Mouse (Mus musculus) hindbrain, postnatal 0 days (tissue): ENCODE results near the gene Tmem182. TPM values are rescaled to one million over a fixed set of nuclear protein-coding genes. Genes with fewer than 3 reads are reported as not detected.

Experiments used
- ATAC-seq: fragments of 200-750 bp; cut with Nextera tagmentation; 2 replicates; pipeline ENCODE4 v1.8.0; 2017; ENCODE audit warnings: mild to moderate bottlenecking, moderate TSS enrichment, moderate library complexity
- DNase-seq: peaks from one replicate; pipeline ENCODE4 v3.0.0-alpha.2; 2015; ENCODE audit warnings: low spot score
- H3K27ac ChIP-seq: fragments of 300-500 bp; sonication (generic); 2 replicates; pipeline ENCODE4 v1.5.1; 2014; ENCODE audit warnings: mild to moderate bottlenecking
- H3K27me3 ChIP-seq: fragments of 300-500 bp; sonication (generic); 2 replicates; pipeline ENCODE4 v1.6.1; 2014; ENCODE audit warnings: low read length, mixed read lengths; ENCODE audit not compliant: insufficient read depth
- H3K36me3 ChIP-seq: fragments of 300-500 bp; sonication (generic); 2 replicates; pipeline ENCODE4 v1.6.1; 2014; ENCODE audit warnings: low read length, mixed read lengths; ENCODE audit not compliant: insufficient read depth
- H3K4me1 ChIP-seq: fragments of 300-500 bp; sonication (generic); 2 replicates; pipeline ENCODE4 v1.6.1; 2014; ENCODE audit warnings: antibody characterized with exemption, low read length, mixed read lengths; ENCODE audit not compliant: insufficient read depth
- H3K4me2 ChIP-seq: fragments of 300-500 bp; sonication (generic); 2 replicates; pipeline ENCODE4 v1.6.1; 2014; ENCODE audit warnings: low read depth, mild to moderate bottlenecking, low read length, moderate library complexity, mixed read lengths
- H3K4me3 ChIP-seq: fragments of 300-500 bp; sonication (generic); 2 replicates; pipeline ENCODE4 v1.5.1; 2014; ENCODE audit warnings: low read length
- H3K9ac ChIP-seq: fragments of 300-500 bp; sonication (generic); replicated peaks from 2 replicates; pipeline ENCODE4 v1.6.1; 2014; ENCODE audit warnings: mild to moderate bottlenecking, low read length, moderate library complexity, mixed read lengths
- H3K9me3 ChIP-seq: fragments of 300-500 bp; sonication (generic); 2 replicates; pipeline ENCODE4 v1.6.1; 2016; ENCODE audit warnings: low read length, mixed read lengths
- CTCF ChIP-seq: IDR thresholded peaks from 2 replicates; pipeline ENCODE4 v1.5.1; 2016; ENCODE audit warnings: antibody characterized with exemption, control low read depth, low read depth
- WGBS: fragments of 180-500 bp; shearing (Covaris S2); extraction: QIAGEN DNeasy Blood & Tissue Kit; methylation state at CpG from one replicate; pipeline ENCODE4 v1.1.7; 2014; 5-methylcytosine and 5-hydroxymethylcytosine counted together
- polyA plus RNA-seq: library from polyadenylated mRNA; unstranded; fragments of >200 nt; fragmentation: Nextera tagmentation; extraction: Ambion mirVana; gene quantifications from 2 replicates; pipeline ENCODE4 v1.2.1, GENCODE M21; 2015
- total RNA-seq: library from RNA; depleted of rRNA; stranded (reverse); fragments of >200 nt; gene quantifications from 2 replicates; pipeline ENCODE4 v1.2.3, GENCODE M21; 2014; rRNA removed

Gene Tmem182
- total and polyA plus RNA-seq, 2 experiments from 2014 or later: 0.05 to 0.31 TPM

DNA sequence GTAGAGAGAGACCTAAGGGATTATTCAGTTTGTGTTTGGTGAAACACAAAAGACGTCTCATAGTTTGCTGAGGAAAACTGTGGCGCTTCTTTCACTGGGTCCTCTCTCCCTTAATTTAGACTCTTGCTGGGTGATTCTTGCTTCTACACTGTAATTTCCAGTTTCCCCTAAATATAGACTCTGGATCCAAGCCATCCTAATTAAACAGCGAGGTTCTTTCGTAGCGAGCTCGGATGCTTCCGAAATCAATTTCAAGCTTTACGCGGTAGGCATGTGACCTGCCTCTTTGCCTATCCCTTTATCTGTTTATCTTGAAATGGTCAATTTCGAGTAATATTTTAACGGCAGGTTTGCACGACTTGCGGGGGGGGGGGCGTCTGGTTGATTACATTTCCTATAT lies 84.2 kb downstream of the Tmem182 start:
- Histone ChIP-seq H3K4me1 (no peaks in the 10 kb centered on the region), H3K9ac (no peak overlapping the region), H3K36me3 (no peaks in the 10 kb centered on the region), H3K9me3 (no peaks in the 10 kb centered on the region), H3K27ac (no peak overlapping the region), H3K4me3 (no peak overlapping the region), H3K4me2 (no peak overlapping the region), H3K27me3 (no peaks in the 10 kb centered on the region)
- 70% methylated on average over 14 of the region's 14 CpGs for WGBS
- TF ChIP-seq CTCF: no peak
- no peak for ATAC-seq
- peak; percentile 33 for DNase-seq

DNA sequence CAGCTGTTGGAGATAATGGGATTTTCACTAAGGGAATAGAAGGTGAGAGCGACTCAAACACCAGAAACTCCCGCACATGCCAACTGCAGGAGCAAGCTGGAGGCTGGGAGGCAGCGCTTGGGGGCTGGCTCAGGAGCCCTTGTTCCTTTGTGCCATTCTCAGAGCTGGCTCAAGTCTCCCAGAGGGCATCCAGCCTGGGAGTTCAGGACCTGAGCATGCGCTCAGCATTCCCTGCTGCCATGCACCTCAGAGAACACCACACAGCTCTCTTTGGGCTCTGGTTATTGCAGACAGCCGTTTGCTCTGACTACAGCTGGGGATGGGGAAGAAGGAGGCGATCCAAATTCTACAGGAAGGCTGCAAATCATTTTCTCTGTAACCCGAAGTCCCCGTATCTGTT lies 84.8 kb downstream of the Tmem182 start:
- no peak for DNase-seq
- TF ChIP-seq CTCF: no peak
- no peak overlapping the region for H3K4me3 ChIP-seq
- no peak overlapping the region for H3K27ac ChIP-seq
- H3K4me1 ChIP-seq: no peaks in the 10 kb centered on the region
- no peaks in the 10 kb centered on the region for H3K36me3 ChIP-seq
- H3K9me3 ChIP-seq: no peaks in the 10 kb centered on the region
- ATAC-seq: no peak
- H3K4me2 ChIP-seq: no peak overlapping the region
- no peak overlapping the region for H3K9ac ChIP-seq
- 54% methylated on average over 8 of the region's 8 CpGs for WGBS
- no peaks in the 10 kb centered on the region for H3K27me3 ChIP-seq

DNA sequence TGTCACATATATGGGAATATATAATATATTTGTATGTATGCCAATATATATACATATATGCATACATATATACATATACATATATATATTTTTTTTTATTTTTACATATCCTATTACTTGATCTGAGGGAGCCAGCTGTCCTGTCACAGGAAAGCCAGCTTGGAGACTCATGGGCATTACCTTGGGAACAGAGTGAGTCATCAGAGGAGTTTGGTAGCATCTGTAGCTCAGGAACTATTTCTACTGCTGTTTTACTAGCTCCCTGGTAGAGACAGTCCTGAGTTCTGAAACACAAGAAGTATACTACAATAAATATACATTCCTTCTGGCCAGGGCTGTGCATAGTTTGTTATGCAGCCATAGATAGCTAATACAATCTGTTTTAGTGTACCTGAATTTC lies 98.3 kb downstream of the Tmem182 start:
- no peak overlapping the region for H3K9ac ChIP-seq
- no peaks in the 10 kb centered on the region for H3K4me1 ChIP-seq
- H3K27me3 ChIP-seq: no peaks in the 10 kb centered on the region
- no peak for TF ChIP-seq CTCF
- no peak overlapping the region for H3K4me2 ChIP-seq
- H3K9me3 ChIP-seq: no peaks in the 10 kb centered on the region
- H3K4me3 ChIP-seq: no peak overlapping the region
- H3K27ac ChIP-seq: no peak overlapping the region
- H3K36me3 ChIP-seq: no peaks in the 10 kb centered on the region
- no peak for ATAC-seq
- DNase-seq: no peak

Other genes with a start within 250 kb of the Tmem182 start
- gene Slc9a4, start 225.5 kb upstream of the Tmem182 start, total RNA-seq: 0.58 and 0.65 TPM in 2 replicates
- gene Slc9a4, start 225.5 kb upstream of the Tmem182 start, polyA plus RNA-seq: 0.10 TPM in 1 of 2 replicates, not detected in the other
- gene Slc9a2, start 125.0 kb upstream of the Tmem182 start, total RNA-seq: 2.7 and 3.5 TPM in 2 replicates
- 0.78 and 0.92 TPM in 2 replicates for gene Slc9a2, start 125.0 kb upstream of the Tmem182 start, polyA plus RNA-seq
- 10.7 and 12.9 TPM in 2 replicates for gene Mfsd9, start 14.9 kb upstream of the Tmem182 start, total RNA-seq
- 4.9 and 5.5 TPM in 2 replicates for gene Mfsd9, start 14.9 kb upstream of the Tmem182 start, polyA plus RNA-seq